Mouse (Mus musculus): ENCODE measurements around the gene Aplp2. TPM values are rescaled to one million over a fixed set of nuclear protein-coding genes. Genes with fewer than 3 reads are reported as not detected.
A peak's percentile ranks its signal among the peaks of the same experiment; 100 is the strongest.

Gene Aplp2
- polyA plus RNA-seq, 1 experiment from 2014 or later = 525 TPM

DNA sequence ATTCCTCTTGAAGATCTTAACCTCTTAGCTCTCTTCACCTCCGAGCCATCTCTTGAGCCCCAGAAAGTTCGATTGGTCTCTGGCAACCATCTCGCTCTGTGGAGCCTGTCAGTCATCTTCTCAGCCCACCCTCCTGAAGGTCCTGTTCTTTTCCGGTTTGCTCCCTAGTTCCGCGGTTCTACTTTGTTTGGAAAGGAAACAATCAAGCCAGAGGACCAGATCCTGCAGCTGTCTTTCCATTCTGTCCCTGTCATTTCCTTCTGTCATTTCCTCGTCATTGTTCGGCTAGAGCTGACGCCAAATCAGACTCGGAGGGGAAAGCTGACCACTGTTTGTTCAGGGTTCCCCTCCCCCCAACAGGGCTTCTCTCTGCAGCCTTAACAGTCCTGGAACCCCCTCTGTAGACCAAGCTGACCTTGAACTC lies 41.7 kb upstream of the Aplp2 start:
- Histone ChIP-seq H3K4me2 (replicated peaks; ENCODE audit: low read depth, low read length) (peak overlapping the region; percentile 43), H3K36me3 (ENCODE audit: insufficient read depth, low read length) (no peaks in the 10 kb centered on the region), H3K27ac (ENCODE audit: low read length) (peak overlapping the region; percentile 73), H3K4me3 (ENCODE audit: low read depth, low read length) (0 out of 2 replicates have a peak overlapping the region, but pooled peaks have one; percentile 8), H3K27me3 (replicated peaks; ENCODE audit: insufficient read depth, low read length) (no peaks in the 10 kb centered on the region), H3K9ac (replicated peaks; ENCODE audit: low read depth) (no peak overlapping the region), H3K4me1 (ENCODE audit: insufficient read depth, low read depth, low read length) (peaks cover 6% of the 10 kb centered on the region; the same call in 1 of the 2 replicates), H3K9me3 (ENCODE audit: low read length) (no peaks in the 10 kb centered on the region)
- 4% methylated on average over 10 of the region's 10 CpGs for WGBS
- ATAC-seq (peak; percentile 89), DNase-seq (ENCODE audit: low spot score) (peak; percentile 80)
- TF ChIP-seq CTCF (IDR thresholded peaks at IDR 0.05) (no peak), EP300 (IDR thresholded peaks at IDR 0.05) (peak; percentile 90)

DNA sequence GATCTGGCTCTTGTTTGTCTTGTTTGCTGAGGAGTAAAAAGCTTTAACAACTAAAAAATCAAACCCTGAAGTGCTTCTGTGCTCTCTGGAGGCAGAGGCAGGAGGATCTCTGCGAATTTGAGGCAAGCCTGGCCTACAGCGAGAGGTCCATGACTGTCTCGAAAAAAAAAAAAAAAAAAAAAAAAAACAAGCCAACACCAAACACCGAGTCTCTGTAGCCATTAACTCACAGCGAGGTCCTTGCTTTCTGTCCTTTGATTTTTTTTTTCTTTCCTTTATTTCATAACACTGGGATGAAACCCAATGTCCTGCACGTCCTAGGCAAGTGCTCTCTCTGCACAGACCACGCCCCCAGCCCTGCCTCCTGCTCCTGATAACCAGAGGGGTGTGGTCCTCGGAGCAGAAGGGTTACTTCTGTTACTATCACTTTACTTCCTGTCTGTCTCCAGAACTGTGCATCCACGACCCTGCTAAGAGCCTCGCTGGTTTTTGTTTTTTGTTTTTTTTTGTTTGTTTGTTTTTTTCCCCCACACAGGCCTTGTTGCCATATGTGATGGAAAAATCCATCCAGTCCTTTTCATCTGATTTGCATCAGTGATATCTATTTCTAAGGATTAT lies 40.7 kb upstream of the Aplp2 start:
- Histone ChIP-seq H3K4me3 (ENCODE audit: low read depth, low read length) (no peak overlapping the region), H3K27me3 (replicated peaks; ENCODE audit: insufficient read depth, low read length) (no peaks in the 10 kb centered on the region), H3K36me3 (ENCODE audit: insufficient read depth, low read length) (no peaks in the 10 kb centered on the region), H3K27ac (ENCODE audit: low read length) (peak overlapping the region; percentile 73; the same call in 1 of the 2 replicates), H3K9me3 (ENCODE audit: low read length) (no peaks in the 10 kb centered on the region), H3K4me2 (replicated peaks; ENCODE audit: low read depth, low read length) (no peak overlapping the region), H3K4me1 (ENCODE audit: insufficient read depth, low read depth, low read length) (peaks cover 6% of the 10 kb centered on the region; the same call in 1 of the 2 replicates), H3K9ac (replicated peaks; ENCODE audit: low read depth) (no peak overlapping the region)
- ATAC-seq (peak; percentile 43), DNase-seq (ENCODE audit: low spot score) (peak; percentile 51)
- no peak for TF ChIP-seq CTCF (IDR thresholded peaks at IDR 0.05)
- no peak for TF ChIP-seq EP300 (IDR thresholded peaks at IDR 0.05)
- 55% methylated on average over 10 of the region's 10 CpGs for WGBS

DNA sequence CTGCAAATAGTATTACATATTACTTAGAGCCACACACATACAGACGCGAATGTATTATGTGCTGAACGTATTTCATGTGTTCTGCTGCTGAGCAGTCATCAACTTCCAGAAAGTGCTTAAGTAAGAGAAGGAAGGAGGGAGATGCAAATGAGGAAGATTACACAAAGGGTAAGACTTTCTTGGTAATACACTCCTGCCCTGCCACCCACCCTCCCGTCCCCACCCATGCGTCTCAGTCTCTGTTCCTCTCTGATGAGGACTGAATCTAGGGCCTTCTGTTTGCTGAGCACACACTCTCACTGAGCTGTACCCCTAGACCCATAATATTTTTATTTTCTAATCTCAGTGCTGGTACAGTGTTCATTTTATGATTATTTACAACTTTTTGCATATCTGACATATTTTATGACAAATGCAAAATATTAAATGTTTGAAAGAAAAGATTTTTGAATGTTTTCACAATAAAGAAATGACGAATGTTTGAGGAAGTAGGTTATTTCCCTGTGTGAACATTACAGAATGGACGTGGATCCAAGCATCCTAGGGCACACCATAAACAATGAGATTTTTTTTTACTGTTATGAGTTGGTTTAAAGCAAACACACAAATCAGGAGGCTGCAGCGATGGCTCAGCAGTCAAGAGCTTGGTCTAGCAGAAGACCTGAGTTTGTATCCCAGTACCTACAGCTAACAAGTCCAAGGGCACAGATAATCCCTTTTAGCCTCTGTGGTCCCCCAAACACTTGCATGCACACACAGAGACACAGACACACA lies 36.0 kb upstream of the Aplp2 start:
- Histone ChIP-seq H3K27ac (ENCODE audit: low read length) (peak overlapping the region; percentile 20; the same call in 1 of the 2 replicates), H3K4me3 (ENCODE audit: low read depth, low read length) (no peak overlapping the region), H3K4me2 (replicated peaks; ENCODE audit: low read depth, low read length) (no peak overlapping the region), H3K9ac (replicated peaks; ENCODE audit: low read depth) (no peak overlapping the region), H3K9me3 (ENCODE audit: low read length) (no peaks in the 10 kb centered on the region), H3K27me3 (replicated peaks; ENCODE audit: insufficient read depth, low read length) (no peaks in the 10 kb centered on the region), H3K36me3 (ENCODE audit: insufficient read depth, low read length) (no peaks in the 10 kb centered on the region), H3K4me1 (ENCODE audit: insufficient read depth, low read depth, low read length) (no peaks in the 10 kb centered on the region; the same call in 1 of the 2 replicates)
- TF ChIP-seq CTCF (IDR thresholded peaks at IDR 0.05) = no peak
- no peak for TF ChIP-seq EP300 (IDR thresholded peaks at IDR 0.05)
- DNase-seq (ENCODE audit: low spot score) (peak; percentile 36), ATAC-seq (peak; percentile 32; the same call in 1 of the 2 replicates)
- WGBS = 46% methylated on average over 8 of the region's 8 CpGs

DNA sequence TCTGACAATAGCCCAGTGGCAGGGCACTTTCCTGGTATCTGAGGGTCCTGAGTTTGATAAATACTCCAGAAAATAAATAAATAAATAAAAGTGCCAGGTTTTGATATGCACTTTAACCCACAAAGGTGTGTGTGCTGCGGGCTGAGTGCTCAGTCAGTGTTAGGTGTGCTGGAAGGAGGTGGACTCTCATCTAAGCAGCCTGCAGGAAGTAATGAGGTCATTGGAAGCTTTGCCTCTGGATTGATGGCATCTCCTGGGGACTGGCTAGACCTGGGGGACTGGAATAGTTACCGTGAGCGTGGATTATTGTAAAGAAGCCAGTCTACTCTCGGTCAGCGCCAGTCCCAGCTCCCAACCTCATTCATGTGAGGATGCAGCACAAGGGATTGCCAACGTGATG lies 34.8 kb upstream of the Aplp2 start:
- Histone ChIP-seq H3K4me1 (ENCODE audit: insufficient read depth, low read depth, low read length) (no peaks in the 10 kb centered on the region), H3K27ac (ENCODE audit: low read length) (no peak overlapping the region), H3K27me3 (replicated peaks; ENCODE audit: insufficient read depth, low read length) (no peaks in the 10 kb centered on the region), H3K9ac (replicated peaks; ENCODE audit: low read depth) (no peak overlapping the region), H3K9me3 (ENCODE audit: low read length) (no peaks in the 10 kb centered on the region), H3K36me3 (ENCODE audit: insufficient read depth, low read length) (no peaks in the 10 kb centered on the region), H3K4me3 (ENCODE audit: low read depth, low read length) (no peak overlapping the region), H3K4me2 (replicated peaks; ENCODE audit: low read depth, low read length) (no peak overlapping the region)
- TF ChIP-seq CTCF (IDR thresholded peaks at IDR 0.05) (no peak), EP300 (IDR thresholded peaks at IDR 0.05) (no peak)
- peak; percentile 50; the same call in 1 of the 2 replicates for ATAC-seq
- 25% methylated on average over 6 of the region's 6 CpGs for WGBS
- DNase-seq (ENCODE audit: low spot score) = peak; percentile 29

DNA sequence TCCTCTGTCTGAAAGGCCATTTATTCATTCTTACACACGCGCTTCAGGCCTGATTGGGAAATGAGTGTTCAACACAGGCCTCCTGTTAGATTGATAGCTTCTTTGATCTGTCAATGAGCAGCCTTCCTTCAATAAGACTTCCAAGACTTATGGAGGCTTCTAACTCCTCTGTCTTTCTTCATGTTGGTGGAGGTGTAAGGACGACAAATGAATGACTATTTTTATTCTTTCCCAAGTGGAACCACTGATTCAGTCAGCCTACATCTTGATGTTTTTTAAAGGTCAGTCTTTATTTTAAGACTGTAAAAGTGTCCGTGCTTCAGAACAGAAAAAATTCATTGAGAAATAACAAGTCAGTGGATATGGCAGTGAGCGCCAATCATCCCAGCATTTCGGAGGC lies 33.4 kb upstream of the Aplp2 start:
- Histone ChIP-seq H3K36me3 (ENCODE audit: insufficient read depth, low read length) (no peaks in the 10 kb centered on the region), H3K9me3 (ENCODE audit: low read length) (no peaks in the 10 kb centered on the region), H3K4me1 (ENCODE audit: insufficient read depth, low read depth, low read length) (no peaks in the 10 kb centered on the region), H3K27me3 (replicated peaks; ENCODE audit: insufficient read depth, low read length) (no peaks in the 10 kb centered on the region), H3K4me2 (replicated peaks; ENCODE audit: low read depth, low read length) (no peak overlapping the region), H3K27ac (ENCODE audit: low read length) (no peak overlapping the region), H3K4me3 (ENCODE audit: low read depth, low read length) (no peak overlapping the region), H3K9ac (replicated peaks; ENCODE audit: low read depth) (no peak overlapping the region)
- ATAC-seq (no peak), DNase-seq (ENCODE audit: low spot score) (no peak)
- WGBS = 89% methylated on average over 6 of the region's 6 CpGs
- TF ChIP-seq EP300 (IDR thresholded peaks at IDR 0.05) = no peak
- TF ChIP-seq CTCF (IDR thresholded peaks at IDR 0.05) = no peak

DNA sequence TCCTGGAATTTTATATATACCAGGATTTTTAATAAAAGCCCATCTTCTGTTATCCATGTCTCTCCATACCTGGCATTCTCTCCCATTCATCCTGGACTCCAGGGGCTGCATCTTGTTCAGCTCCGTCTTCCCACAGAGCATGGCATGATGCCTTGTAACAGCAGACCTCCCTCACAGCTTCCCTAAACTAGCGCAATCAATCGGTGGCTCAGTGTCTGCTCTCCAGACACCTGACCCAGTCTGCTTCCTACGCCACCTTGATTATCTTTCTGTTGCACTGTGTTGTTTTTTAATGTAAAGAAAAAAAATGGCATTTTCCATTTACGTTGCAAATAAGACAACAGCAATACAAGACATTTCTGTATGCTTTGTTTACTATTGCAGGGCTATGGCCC lies 32.3 kb upstream of the Aplp2 start:
- Histone ChIP-seq H3K27me3 (replicated peaks; ENCODE audit: insufficient read depth, low read length) (no peaks in the 10 kb centered on the region), H3K9ac (replicated peaks; ENCODE audit: low read depth) (no peak overlapping the region), H3K36me3 (ENCODE audit: insufficient read depth, low read length) (no peaks in the 10 kb centered on the region), H3K4me1 (ENCODE audit: insufficient read depth, low read depth, low read length) (no peaks in the 10 kb centered on the region), H3K4me3 (ENCODE audit: low read depth, low read length) (no peak overlapping the region), H3K9me3 (ENCODE audit: low read length) (no peaks in the 10 kb centered on the region), H3K27ac (ENCODE audit: low read length) (no peak overlapping the region), H3K4me2 (replicated peaks; ENCODE audit: low read depth, low read length) (no peak overlapping the region)
- no peak for TF ChIP-seq EP300 (IDR thresholded peaks at IDR 0.05)
- DNase-seq (ENCODE audit: low spot score) (no peak), ATAC-seq (no peak)
- WGBS = 79% methylated on average over 5 of the region's 5 CpGs

Data from lung, postnatal 0 days (tissue).